Mouse (Mus musculus) cerebellum, postnatal 4 days (tissue): ENCODE measurements at regions not wholly inside any gene's neighbourhood (a gene's known extent, or its start where the extent isn't known, plus 50 kb on each side); places are given as distances from the start of the nearest gene placed in this dataset.
A peak's percentile ranks its signal among the peaks of the same experiment; 100 is the strongest.

Experiments
- DNase-seq, 2 experiments: peaks; one replicate each; pipeline ENCODE4 v3.0.0; 2022; ENCODE audit warnings: low spot score in 2 of 2, mixed read lengths in 1 of 2

DNA sequence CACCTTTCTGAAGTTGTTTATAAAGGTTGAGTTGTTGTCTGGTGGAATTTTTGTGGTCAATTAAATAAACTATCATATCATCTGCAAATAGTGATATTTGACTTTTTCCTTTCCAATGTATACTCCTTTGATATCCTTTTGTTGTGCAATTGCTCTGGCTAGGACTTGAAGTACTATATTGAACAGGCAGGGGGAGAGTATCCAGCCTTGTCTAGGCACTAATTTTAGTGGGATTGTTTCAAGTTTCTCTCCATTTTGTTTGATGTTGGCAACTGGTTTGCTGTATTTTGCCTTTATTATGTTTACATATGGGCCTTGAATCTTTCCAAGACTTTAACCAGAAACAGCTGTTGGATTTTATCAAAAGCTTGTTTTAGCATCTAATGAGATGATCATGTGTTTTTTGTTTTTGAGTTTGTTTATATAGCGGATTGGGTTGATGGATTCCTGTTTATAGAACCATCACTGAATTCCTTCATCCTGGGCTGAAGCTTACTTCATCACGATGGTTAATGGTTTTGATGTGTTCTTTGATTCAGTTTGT, 383.3 kb downstream of the Amd2 start:
- no peak for DNase-seq

- DNase-seq = no peak
Measured at GRCm38 (mm10) chr10:35298775-35299174, 412.9 kb downstream of the Amd2 start.

DNA sequence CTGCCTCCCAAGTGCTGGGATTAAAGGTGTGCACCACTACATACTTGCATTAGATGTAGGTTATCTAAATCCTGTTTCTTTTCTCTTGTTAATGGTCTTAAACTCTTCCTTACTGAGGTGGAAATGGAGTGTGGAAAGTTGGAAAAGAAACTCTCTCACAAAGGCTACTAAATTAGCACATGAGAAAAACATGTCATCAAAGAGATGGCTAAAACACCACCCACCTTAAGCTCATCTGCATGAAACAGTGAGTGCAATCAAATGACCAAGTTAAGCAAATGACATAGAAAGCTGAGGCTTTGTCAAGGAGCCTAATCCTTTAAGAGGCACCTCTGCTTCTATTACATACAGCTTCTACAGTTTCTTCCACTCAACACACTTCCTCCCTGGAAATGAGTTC, 446.6 kb downstream of the Amd2 start:
- DNase-seq = no peak

- DNase-seq = no peak
Measured at GRCm38 (mm10) chr10:35236431-35236830, 475.3 kb downstream of the Amd2 start.

GRCm38 (mm10) chr10:35235260-35235659, 476.4 kb downstream of the Amd2 start:
- peak in 1 of 2 experiments; percentile 9 for DNase-seq

- no peak for DNase-seq
Measured at GRCm38 (mm10) chr10:35229540-35229939, 482.2 kb downstream of the Amd2 start.
